Mouse (Mus musculus) lung, postnatal 25 days (tissue): ENCODE measurements at regions not wholly inside any gene's neighbourhood (a gene's known extent, or its start where the extent isn't known, plus 50 kb on each side); places are given as distances from the start of the nearest gene placed in this dataset.
"Not testable (repeated sequence)": the region's sequence is repeated elsewhere in the genome, so short reads cannot be mapped to it uniquely, and the experiment has no call there.

ENCODE experiments used
- DNase-seq: peaks from one replicate; pipeline ENCODE4 v3.0.0; 2022; ENCODE audit warnings: low spot score

- no peak for DNase-seq
Measured at GRCm38 (mm10) chr2:166516261-166516660, 197.4 kb downstream of the Prex1 start.

- DNase-seq = no peak
Measured at GRCm38 (mm10) chr2:166514664-166515063, 199.0 kb downstream of the Prex1 start.

GRCm38 (mm10) chr2:166512488-166512887 is 201.1 kb downstream of the Prex1 start:
- no peak for DNase-seq

GRCm38 (mm10) chr2:166511477-166511876 is 202.2 kb downstream of the Prex1 start:
- not testable (repeated sequence) for DNase-seq

GRCm38 (mm10) chr2:166510776-166511175 is 202.9 kb downstream of the Prex1 start:
- DNase-seq = no peak

GRCm38 (mm10) chr2:166509591-166509990 is 204.0 kb downstream of the Prex1 start:
- no peak for DNase-seq

GRCm38 (mm10) chr2:166508656-166509420 is 204.8 kb downstream of the Prex1 start:
- DNase-seq = no peak

GRCm38 (mm10) chr2:166505309-166505708 is 208.3 kb downstream of the Prex1 start:
- DNase-seq = no peak

- no peak for DNase-seq
Measured at GRCm38 (mm10) chr2:166503666-166504065, 210.0 kb downstream of the Prex1 start.

GRCm38 (mm10) chr2:166492895-166493294 is 220.7 kb downstream of the Prex1 start:
- no peak for DNase-seq

- no peak for DNase-seq
Measured at GRCm38 (mm10) chr2:166492421-166492820, 221.2 kb downstream of the Prex1 start.

- no peak for DNase-seq
Measured at GRCm38 (mm10) chr2:166491861-166492260, 221.8 kb downstream of the Prex1 start.

GRCm38 (mm10) chr2:166489041-166489872 is 224.4 kb downstream of the Prex1 start:
- DNase-seq = no peak

- DNase-seq = no peak
Measured at GRCm38 (mm10) chr2:166487688-166488087, 225.9 kb downstream of the Prex1 start.

GRCm38 (mm10) chr2:166485788-166486187 is 227.8 kb downstream of the Prex1 start:
- DNase-seq = no peak

GRCm38 (mm10) chr2:166485361-166485760 is 228.3 kb downstream of the Prex1 start:
- DNase-seq = no peak

- DNase-seq = no peak
Measured at GRCm38 (mm10) chr2:166483617-166484319, 229.9 kb downstream of the Prex1 start.

- DNase-seq = no peak
Measured at GRCm38 (mm10) chr2:166482720-166483616, 230.7 kb downstream of the Prex1 start.

- no peak for DNase-seq
Measured at GRCm38 (mm10) chr2:166481774-166482173, 231.9 kb downstream of the Prex1 start.

GRCm38 (mm10) chr2:166481362-166481761 is 232.3 kb downstream of the Prex1 start:
- DNase-seq = no peak

GRCm38 (mm10) chr2:166480883-166481282 is 232.7 kb downstream of the Prex1 start:
- DNase-seq = no peak
